Mouse (Mus musculus): Measurements from ENCODE around the gene Hpn. TPM values are rescaled to one million over a fixed set of nuclear protein-coding genes. Genes with fewer than 3 reads are reported as not detected.

The Hpn gene
- polyA plus RNA-seq, 1 experiment, result 9.4 TPM

DNA sequence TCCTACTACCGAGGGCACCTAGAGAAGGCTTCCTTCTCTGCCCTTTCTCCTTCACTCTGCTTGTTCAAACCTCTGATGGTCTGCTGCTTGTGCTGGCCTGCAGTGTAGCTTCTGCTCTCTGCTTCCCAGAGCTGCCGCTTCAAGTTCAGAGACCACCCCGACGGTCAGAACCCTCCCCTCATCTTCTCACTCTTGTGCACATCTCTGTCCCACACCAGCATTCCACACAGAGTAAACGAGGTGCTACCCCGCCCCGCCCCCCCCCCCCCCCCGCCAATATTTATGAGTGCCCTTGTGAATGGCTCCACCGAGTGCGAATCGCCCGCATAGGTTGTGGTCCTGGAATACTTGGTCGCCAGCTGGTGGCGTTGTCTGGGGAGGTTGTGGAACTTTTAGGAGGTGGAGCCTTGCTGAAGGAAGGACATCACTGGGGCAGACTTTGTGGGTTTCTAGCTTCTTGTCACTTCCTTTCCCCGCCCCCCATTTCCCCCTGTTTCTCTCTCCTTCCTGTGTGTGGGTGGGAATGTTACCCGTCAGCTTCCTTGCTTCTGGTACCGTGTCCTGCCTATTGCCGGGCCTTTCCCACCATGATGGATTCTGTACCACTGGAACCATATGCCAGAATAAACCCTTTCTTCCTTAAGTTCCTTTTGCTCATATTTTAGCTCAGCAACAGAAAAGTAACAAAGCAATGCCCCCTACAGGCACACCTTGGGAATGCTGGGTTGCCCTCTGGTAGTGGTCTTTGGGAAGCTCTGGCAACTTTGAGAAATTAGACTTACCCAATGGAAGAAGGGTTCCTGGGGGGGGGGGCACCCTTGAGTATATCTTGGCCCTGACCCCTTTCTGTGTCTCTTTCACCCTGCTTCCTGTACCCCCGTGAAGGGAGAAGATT, 41.2 kb upstream of the Hpn start:
- no peaks in the 10 kb centered on the region for H3K27me3 ChIP-seq (ENCODE audit: control insufficient read depth, insufficient read depth, low read length)
- DNase-seq, result no peak
- no peak for TF ChIP-seq POLR2A (IDR thresholded peaks at IDR 0.05; ENCODE audit: borderline replicate concordance, insufficient read depth, low read length)
- peak; percentile 28; the same call in 1 of the 2 replicates for TF ChIP-seq CTCF (IDR thresholded peaks at IDR 0.05; ENCODE audit: borderline replicate concordance, insufficient read depth, low read depth, low read length)
- no peak overlapping the region for H3K4me3 ChIP-seq (replicated peaks; ENCODE audit: insufficient read depth, low read depth, low read length)
- no peak overlapping the region for H3K27ac ChIP-seq (ENCODE audit: insufficient read depth, low read length)
- 50% methylated on average over 19 of the region's 19 CpGs for WGBS
- H3K4me1 ChIP-seq (ENCODE audit: control insufficient read depth, insufficient read depth, low read length), result peaks cover 5% of the 10 kb centered on the region

DNA sequence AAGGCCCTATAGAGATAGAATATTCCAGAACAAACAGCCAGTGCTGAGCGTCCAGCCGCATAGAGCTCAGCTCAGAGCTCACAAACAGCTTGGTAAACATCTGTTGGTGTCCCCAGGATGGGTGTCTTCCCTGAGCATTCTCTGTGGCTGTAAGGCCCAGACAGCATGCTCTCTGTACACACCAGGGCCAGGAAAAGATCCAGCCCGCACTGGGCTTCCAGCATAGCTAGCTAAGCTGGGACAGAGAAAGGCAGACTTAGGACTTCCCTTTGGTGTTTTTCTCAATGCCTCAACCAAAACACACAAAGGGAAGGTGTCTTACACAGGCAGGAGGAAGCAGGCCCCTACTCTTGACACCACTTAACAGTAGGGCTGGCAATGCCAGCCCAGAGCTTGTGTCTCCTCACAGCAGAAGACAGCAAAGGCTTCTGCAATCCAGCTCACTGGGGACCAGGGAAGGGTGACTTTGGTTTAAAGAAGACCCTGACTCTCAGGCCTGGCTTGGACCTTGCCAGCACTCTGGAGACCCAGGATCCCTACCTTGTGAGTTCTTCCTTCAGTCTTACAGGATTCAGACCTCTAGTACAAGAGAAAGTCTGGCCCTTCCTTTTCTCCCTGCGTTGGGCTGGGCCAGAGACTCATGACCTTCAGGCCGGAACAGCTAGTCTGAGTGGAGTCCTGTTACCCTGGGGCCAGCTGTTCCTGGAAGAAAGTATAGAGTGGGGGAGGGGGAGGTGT, 40.4 kb upstream of the Hpn start, which contains the start of gene Gramd1a:
Gramd1a (minus strand) TSS at position 601 of the 738 bp plus-strand sequence.
- H3K27me3 ChIP-seq (ENCODE audit: control insufficient read depth, insufficient read depth, low read length), result no peaks in the 10 kb centered on the region
- TF ChIP-seq CTCF (IDR thresholded peaks at IDR 0.05; ENCODE audit: borderline replicate concordance, insufficient read depth, low read depth, low read length) (no peak), POLR2A (IDR thresholded peaks at IDR 0.05; ENCODE audit: borderline replicate concordance, insufficient read depth, low read length) (no peak)
- no peak within 1 kb of the TSS for H3K4me3 ChIP-seq (replicated peaks; ENCODE audit: insufficient read depth, low read depth, low read length)
- H3K4me1 ChIP-seq (ENCODE audit: control insufficient read depth, insufficient read depth, low read length), result peaks cover 6% of the 10 kb centered on the region
- 74% methylated on average over 5 of the region's 5 CpGs for WGBS
- H3K27ac ChIP-seq (ENCODE audit: insufficient read depth, low read length), result no peak within 1 kb of the TSS
- no peak for DNase-seq

- no peak for TF ChIP-seq CTCF (IDR thresholded peaks at IDR 0.05; ENCODE audit: borderline replicate concordance, insufficient read depth, low read depth, low read length)
- no peak for TF ChIP-seq POLR2A (IDR thresholded peaks at IDR 0.05; ENCODE audit: borderline replicate concordance, insufficient read depth, low read length)
- no peak overlapping the region for H3K27ac ChIP-seq (ENCODE audit: insufficient read depth, low read length)
- WGBS, result 95% methylated on average over 6 of the region's 6 CpGs
- no peak overlapping the region for H3K4me3 ChIP-seq (replicated peaks; ENCODE audit: insufficient read depth, low read depth, low read length)
- H3K27me3 ChIP-seq (ENCODE audit: control insufficient read depth, insufficient read depth, low read length), result no peaks in the 10 kb centered on the region
- H3K4me1 ChIP-seq (ENCODE audit: control insufficient read depth, insufficient read depth, low read length), result peaks cover 6% of the 10 kb centered on the region
- DNase-seq, result no peak
Measured at GRCm38 (mm10) chr7:31153536-31154320, 38.6 kb upstream of the Hpn start.

- Histone ChIP-seq H3K27ac (ENCODE audit: insufficient read depth, low read length) (peak overlapping the region; percentile 96), H3K27me3 (ENCODE audit: control insufficient read depth, insufficient read depth, low read length) (no peaks in the 10 kb centered on the region), H3K4me3 (replicated peaks; ENCODE audit: insufficient read depth, low read depth, low read length) (peak overlapping the region; percentile 63), H3K4me1 (ENCODE audit: control insufficient read depth, insufficient read depth, low read length) (peaks cover 6% of the 10 kb centered on the region)
- no peak for TF ChIP-seq CTCF (IDR thresholded peaks at IDR 0.05; ENCODE audit: borderline replicate concordance, insufficient read depth, low read depth, low read length)
- TF ChIP-seq POLR2A (IDR thresholded peaks at IDR 0.05; ENCODE audit: borderline replicate concordance, insufficient read depth, low read length), result no peak
- peak; percentile 56 to 65 for DNase-seq
- WGBS, result 6% methylated on average over 23 of the region's 23 CpGs
Measured at GRCm38 (mm10) chr7:31151301-31152241, 36.5 kb upstream of the Hpn start.

DNA sequence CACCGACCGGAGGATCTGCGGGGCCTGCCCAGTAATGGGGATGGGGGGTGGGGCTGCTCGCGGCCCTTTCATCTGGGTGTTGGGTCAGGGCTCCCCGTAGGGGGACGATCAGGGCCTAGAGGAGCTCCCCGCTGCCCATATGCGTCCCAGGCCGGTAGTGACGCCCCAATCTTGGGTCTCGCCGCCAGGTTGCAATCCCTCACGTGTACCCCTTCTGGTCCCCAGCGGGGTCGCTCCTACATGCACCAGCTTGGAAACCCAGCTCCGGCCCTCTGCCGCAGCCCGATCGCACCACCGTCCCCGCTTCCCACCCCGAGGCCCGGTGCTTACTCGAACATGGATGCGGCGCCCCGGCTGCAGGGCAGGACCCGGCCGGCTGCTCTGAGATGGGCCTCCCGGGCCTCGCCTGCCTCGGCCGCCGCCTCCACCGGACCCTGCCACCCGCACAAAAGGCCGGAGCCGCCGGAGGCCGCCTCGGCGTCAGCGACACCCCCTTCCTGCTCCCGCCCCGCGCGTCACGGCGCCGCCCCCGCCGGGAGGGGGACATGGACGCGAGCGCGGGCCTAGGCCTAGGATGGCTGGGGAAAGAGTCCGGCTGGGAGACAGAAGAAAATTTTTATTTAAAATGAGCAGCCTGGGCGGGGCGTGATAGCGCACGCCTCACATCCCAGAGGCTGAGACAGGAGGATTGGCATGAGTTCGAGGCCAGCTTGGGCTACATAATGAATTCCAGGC, 35.6 kb upstream of the Hpn start:
- Histone ChIP-seq H3K4me1 (ENCODE audit: control insufficient read depth, insufficient read depth, low read length) (peaks cover 6% of the 10 kb centered on the region), H3K27ac (ENCODE audit: insufficient read depth, low read length) (peak overlapping the region; percentile 96), H3K27me3 (ENCODE audit: control insufficient read depth, insufficient read depth, low read length) (no peaks in the 10 kb centered on the region), H3K4me3 (replicated peaks; ENCODE audit: insufficient read depth, low read depth, low read length) (peak overlapping the region; percentile 63)
- no peak for TF ChIP-seq CTCF (IDR thresholded peaks at IDR 0.05; ENCODE audit: borderline replicate concordance, insufficient read depth, low read depth, low read length)
- peak; percentile 49; the same call in 1 of the 2 replicates for TF ChIP-seq POLR2A (IDR thresholded peaks at IDR 0.05; ENCODE audit: borderline replicate concordance, insufficient read depth, low read length)
- whole genome bisulfite sequencing, result 1% methylated on average over 63 of the region's 63 CpGs
- DNase-seq, result peak; percentile 90 to 92
